Mouse (Mus musculus) CH12.LX (cell line): ENCODE measurements around the gene Gm11077. TPM values are rescaled to one million over a fixed set of nuclear protein-coding genes. Genes with fewer than 3 reads are reported as not detected.

Source experiments
- DNase-seq: peaks from one replicate; pipeline ENCODE4 v3.0.0-alpha.2; 2013; ENCODE audit errors: extremely low read depth
- H3K27ac ChIP-seq: 2 replicates; pipeline ENCODE4 v1.5.1; 2012; ENCODE audit warnings: low read depth, mild to moderate bottlenecking, control low read depth, moderate library complexity; ENCODE audit not compliant: insufficient read depth
- H3K27me3 ChIP-seq: replicated peaks from 2 replicates; pipeline ENCODE3; 2012; ENCODE audit warnings: inconsistent platforms
- H3K36me3 ChIP-seq, 2 experiments: replicated peaks in 1 of 2; 2 replicates each; pipeline versions ENCODE3 to v1.6.1; 2012; ENCODE audit warnings: inconsistent platforms in 1 of 2, low read length in 1 of 2, mild to moderate bottlenecking in 1 of 2, mixed read lengths in 1 of 2, moderate library complexity in 1 of 2; ENCODE audit not compliant: control insufficient read depth in 1 of 2, insufficient read depth in 1 of 2
- H3K4me1 ChIP-seq, 2 experiments: 2 replicates each; pipeline ENCODE4 v1.6.1; 2012; ENCODE audit warnings: inconsistent platforms in 1 of 2, moderate library complexity in 1 of 2; ENCODE audit not compliant: insufficient read depth in 2 of 2, control insufficient read depth in 1 of 2
- H3K4me2 ChIP-seq: 2 replicates; pipeline ENCODE4 v1.6.1; 2012; ENCODE audit warnings: low read depth, mild to moderate bottlenecking, control low read depth; ENCODE audit not compliant: poor library complexity, insufficient read depth, severe bottlenecking
- H3K4me3 ChIP-seq, 3 experiments: fragments of 150-350 bp in 1 of 3; sonication (generic) in 1 of 3; replicated peaks in 1 of 3; 2 replicates each; pipeline versions ENCODE3 to v1.5.1; 2011 to 2012; ENCODE audit warnings: low read depth in 2 of 3, low read length in 2 of 3, mild to moderate bottlenecking in 2 of 3, moderate library complexity in 2 of 3, control low read depth in 1 of 3, improper control_type of control experiment in 1 of 3, inconsistent platforms in 1 of 3, mixed read lengths in 1 of 3; ENCODE audit not compliant: poor library complexity in 1 of 3
- H3K79me2 ChIP-seq: replicated peaks from 2 replicates; pipeline ENCODE4 v1.6.1; 2012; ENCODE audit warnings: mild to moderate bottlenecking, moderate library complexity; ENCODE audit not compliant: control insufficient read depth, poor library complexity, insufficient read depth, severe bottlenecking; ENCODE audit errors: extremely low read depth
- H3K9ac ChIP-seq: 2 replicates; pipeline ENCODE4 v1.6.1; 2012; ENCODE audit warnings: low read depth, mild to moderate bottlenecking, control low read depth, moderate library complexity; ENCODE audit not compliant: insufficient read depth
- H3K9me3 ChIP-seq: replicated peaks from 2 replicates; pipeline ENCODE3; 2012; ENCODE audit warnings: low read length, inconsistent platforms, mixed read lengths
- BHLHE40 ChIP-seq: IDR thresholded peaks from 2 replicates; pipeline ENCODE4 v1.6.1; 2011; ENCODE audit warnings: mild to moderate bottlenecking, low read depth, low read length, improper control_type of control experiment
- CHD2 ChIP-seq: IDR thresholded peaks from 2 replicates; pipeline ENCODE4 v1.6.1; 2011; ENCODE audit warnings: low read length, improper control_type of control experiment
- CTCF ChIP-seq, 2 experiments: IDR thresholded peaks in 1 of 2; conservative IDR thresholded peaks in 1 of 2; 2 replicates each; pipeline ENCODE4 v1.5.1; 2011 to 2012; ENCODE audit warnings: low read depth in 2 of 2, low read length in 2 of 2, improper control_type of control experiment in 1 of 2, inconsistent platforms in 1 of 2, mild to moderate bottlenecking in 1 of 2, moderate library complexity in 1 of 2
- ELF1 ChIP-seq: IDR thresholded peaks from 2 replicates; pipeline ENCODE4 v1.6.1; 2014; ENCODE audit warnings: low read depth, mild to moderate bottlenecking, inconsistent platforms, low read length, improper control_type of control experiment
- EP300 ChIP-seq: IDR thresholded peaks from 2 replicates; pipeline ENCODE4 v1.6.1; 2011; ENCODE audit warnings: low read length, improper control_type of control experiment
- ETS1 ChIP-seq: conservative IDR thresholded peaks from 2 replicates; pipeline ENCODE4 v1.6.1; 2012; ENCODE audit warnings: low read depth, mild to moderate bottlenecking, inconsistent platforms, low read length, improper control_type of control experiment, moderate library complexity
- JUN ChIP-seq: IDR thresholded peaks from 2 replicates; pipeline ENCODE4 v1.6.1; 2011; ENCODE audit warnings: low read depth, mild to moderate bottlenecking, low read length, improper control_type of control experiment, moderate library complexity; ENCODE audit not compliant: insufficient read depth
- JUND ChIP-seq: conservative IDR thresholded peaks from 2 replicates; pipeline ENCODE4 v1.6.1; 2011; ENCODE audit warnings: low read depth, low read length, improper control_type of control experiment
- MYC ChIP-seq: IDR thresholded peaks from 2 replicates; pipeline ENCODE4 v1.6.1; 2011; ENCODE audit warnings: low read depth, mild to moderate bottlenecking, improper control_type of control experiment, low read length
- NELFE ChIP-seq: IDR thresholded peaks from 2 replicates; pipeline ENCODE4 v1.6.1; 2011; ENCODE audit warnings: low read depth, low read length, improper control_type of control experiment
- NRF1 ChIP-seq: IDR thresholded peaks from 2 replicates; pipeline ENCODE4 v1.6.1; 2014; ENCODE audit warnings: low read depth, mild to moderate bottlenecking, inconsistent platforms, low read length, improper control_type of control experiment, moderate library complexity
- POLR2AphosphoS2 ChIP-seq: IDR thresholded peaks from 2 replicates; pipeline ENCODE4 v1.6.1; 2011; ENCODE audit warnings: low read depth, low read length, improper control_type of control experiment
- RAD21 ChIP-seq: IDR thresholded peaks from 2 replicates; pipeline ENCODE4 v1.6.1; 2011; ENCODE audit warnings: low read depth, mild to moderate bottlenecking, low read length, improper control_type of control experiment, moderate library complexity
- SMC3 ChIP-seq: IDR thresholded peaks from 2 replicates; pipeline ENCODE4 v1.6.1; 2011; ENCODE audit warnings: low read depth, low read length, improper control_type of control experiment
- TCF12 ChIP-seq: IDR thresholded peaks from 2 replicates; pipeline ENCODE4 v1.6.1; 2014; ENCODE audit warnings: low read depth, mild to moderate bottlenecking, inconsistent platforms, low read length, improper control_type of control experiment
- USF1 ChIP-seq: IDR thresholded peaks from 2 replicates; pipeline ENCODE4 v1.6.1; 2014; ENCODE audit warnings: low read depth, mild to moderate bottlenecking, inconsistent platforms, low read length, improper control_type of control experiment
- ZC3H11A ChIP-seq: IDR thresholded peaks from 2 replicates; pipeline ENCODE4 v1.6.1; 2012; ENCODE audit warnings: low read depth, mild to moderate bottlenecking, inconsistent platforms, low read length, improper control_type of control experiment
- ZNF384 ChIP-seq: IDR thresholded peaks from 2 replicates; pipeline ENCODE4 v1.6.1; 2012; ENCODE audit warnings: low read depth, low read length, improper control_type of control experiment, inconsistent platforms
- dilution Hi-C: fragments of 300-500 bp; cut with MboI; formaldehyde crosslinking; loops from 2 replicates; pipeline ENCODE4 v1.14.3; 2020; ENCODE audit warnings: low sequenced_read_pairs; ENCODE audit not compliant: extremely low pct_unique_long_range_greater_than_20kb, extremely low pct_ligation_motif_present
- in situ Hi-C: fragments of 300-500 bp; cut with MboI; formaldehyde crosslinking; loops from 3 replicates; pipeline ENCODE4 v1.14.3; 2019; ENCODE audit warnings: low sequenced_read_pairs, low pct_ligation_motif_present, low pct_unique_long_range_greater_than_20kb, mixed read lengths
- polyA plus RNA-seq: library from polyadenylated mRNA; unstranded; fragments of >175 nt; gene quantifications from 2 replicates; pipeline ENCODE4 v1.2.1, GENCODE M21; 2012; ENCODE audit warnings: low read depth; ENCODE audit not compliant: insufficient read length
- total RNA-seq, 2 experiments: library from RNA; depleted of rRNA; stranded (reverse); fragments of 300-350 nt in 1 of 2; fragments of >200 nt in 1 of 2; gene quantifications; 2 replicates each; pipeline ENCODE4 v1.2.3; 2012 to 2014

Gene Gm11077
- total and polyA plus RNA-seq, 3 experiments = not detected

DNA sequence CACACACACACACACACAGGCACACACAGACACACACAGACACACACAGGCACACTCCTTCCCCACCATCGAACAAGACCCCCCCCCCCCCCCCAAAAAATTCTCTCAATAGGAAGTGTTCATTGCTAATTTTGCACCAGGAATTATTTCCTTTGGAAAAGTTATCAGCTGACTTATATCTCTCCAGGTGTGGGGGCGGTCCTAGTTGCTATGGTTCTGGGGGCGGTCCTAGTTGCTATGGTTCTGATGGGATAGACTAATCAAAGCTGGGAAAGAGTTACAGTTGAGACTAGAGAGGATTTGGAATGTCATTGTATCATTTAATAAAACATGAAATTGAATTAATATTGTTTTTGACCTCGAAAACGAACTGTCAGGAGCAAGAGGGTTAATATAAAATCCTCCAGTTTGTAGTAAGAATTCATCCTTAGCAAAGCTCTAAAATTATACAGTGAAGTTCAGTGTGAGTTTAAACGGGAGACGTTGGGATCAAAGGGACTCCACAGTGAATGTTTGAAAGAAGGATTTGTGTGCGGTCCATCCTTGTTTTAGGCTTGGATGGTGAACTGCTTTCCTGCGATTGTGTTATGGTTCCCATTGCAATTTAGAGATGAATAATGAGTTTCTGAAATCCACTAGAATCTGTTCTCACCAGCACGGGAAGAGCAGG, 4.0 kb downstream of the Gm11077 start:
- Histone ChIP-seq H3K36me3 (no peaks in the 10 kb centered on the region), H3K4me3 (no peak overlapping the region), H3K79me2 (no peaks in the 10 kb centered on the region), H3K9me3 (peaks cover 4% of the 10 kb centered on the region), H3K27ac (no peak overlapping the region), H3K9ac (no peak overlapping the region), H3K27me3 (no peaks in the 10 kb centered on the region), H3K4me1 (no peaks in the 10 kb centered on the region), H3K4me2 (no peak overlapping the region)
- TF ChIP-seq CHD2 = no peak
- no peak for DNase-seq
- in situ Hi-C loops (no loop called here), dilution Hi-C loops (no loop called here)

DNA sequence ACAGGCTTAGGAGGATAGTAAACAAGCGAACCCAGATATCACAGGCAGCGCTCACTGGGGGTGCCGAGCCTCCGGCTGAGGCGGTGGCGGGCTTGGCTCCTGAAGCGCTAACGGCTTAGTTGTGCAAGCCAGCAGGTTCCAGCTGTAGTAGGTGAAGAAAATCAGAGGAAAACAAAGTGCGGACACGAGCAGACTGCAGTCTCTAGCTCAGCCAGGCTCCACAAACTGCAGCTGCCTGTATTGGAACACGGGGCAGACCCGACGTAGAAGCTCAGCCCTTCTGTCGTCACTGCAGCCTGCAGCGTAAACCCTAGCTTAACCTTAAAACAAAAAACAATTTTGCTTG, 4.5 kb downstream of the Gm11077 start:
- DNase-seq = no peak
- no peak for TF ChIP-seq JUND
- TF ChIP-seq, all 38 proteins: peak for 0
- dilution Hi-C loops = no loop called here

DNA sequence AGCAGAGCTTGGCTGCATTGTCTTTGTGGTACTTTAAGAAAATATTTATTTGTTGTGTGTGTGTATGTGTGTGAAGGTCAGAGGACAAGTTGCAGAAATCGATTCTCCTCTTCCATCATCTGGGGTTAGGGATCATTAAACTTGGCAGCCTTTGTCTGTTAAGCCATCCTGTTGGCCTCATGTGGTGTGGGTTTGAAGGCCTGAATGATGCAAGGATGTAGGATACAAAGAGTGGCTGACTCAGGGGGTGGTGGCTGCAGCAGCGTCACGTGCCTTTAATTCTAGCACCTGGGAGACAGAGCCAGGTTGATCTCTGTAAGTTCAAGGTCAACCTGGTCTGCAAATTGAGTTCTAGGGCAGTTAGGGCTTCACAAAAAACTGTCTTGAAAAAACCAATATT, 16.5 kb downstream of the Gm11077 start:
- Histone ChIP-seq H3K4me2 (no peak overlapping the region), H3K4me1 (no peaks in the 10 kb centered on the region)
- dilution Hi-C loops = no loop called here

More for the DNA sequence above, 4.5 kb downstream of the Gm11077 start:
- Histone ChIP-seq H3K4me2 (no peak overlapping the region), H3K9me3 (peaks cover 4% of the 10 kb centered on the region), H3K9ac (no peak overlapping the region), H3K4me3 (no peak overlapping the region), H3K27ac (no peak overlapping the region), H3K36me3 (no peaks in the 10 kb centered on the region), H3K27me3 (no peaks in the 10 kb centered on the region), H3K4me1 (no peaks in the 10 kb centered on the region), H3K79me2 (no peaks in the 10 kb centered on the region)
- in situ Hi-C loops = no loop called here

More for the DNA sequence above, 16.5 kb downstream of the Gm11077 start:
- H3K4me3 ChIP-seq = no peak overlapping the region
- H3K9ac ChIP-seq = no peak overlapping the region
- no peaks in the 10 kb centered on the region for H3K36me3 ChIP-seq
- H3K79me2 ChIP-seq = no peaks in the 10 kb centered on the region
- TF ChIP-seq POLR2AphosphoS2 = no peak
- TF ChIP-seq SMC3 = no peak
- TF ChIP-seq TCF12 = no peak
- TF ChIP-seq USF1 = no peak
- no peak for TF ChIP-seq JUN
- no peak for TF ChIP-seq BHLHE40
- no peak for TF ChIP-seq JUND
- no peak for TF ChIP-seq NELFE
- no peak for TF ChIP-seq ZNF384
- no peak for TF ChIP-seq MYC
- no peak for TF ChIP-seq CTCF (conservative IDR thresholded peaks at IDR 0.05 in 1 of 2, IDR thresholded peaks at IDR 0.05 in 1 of 2; ENCODE audit: low read depth in 2 of 2, low read length in 2 of 2)
- no peak for TF ChIP-seq RAD21
- no peak for TF ChIP-seq ETS1
- TF ChIP-seq ELF1 = no peak
- no peak for TF ChIP-seq EP300
- no peak for TF ChIP-seq NRF1
- TF ChIP-seq ZC3H11A = no peak
- no peaks in the 10 kb centered on the region for H3K9me3 ChIP-seq
- no peak for DNase-seq
- H3K27ac ChIP-seq = no peak overlapping the region
- in situ Hi-C loops = no loop called here
- H3K27me3 ChIP-seq = no peaks in the 10 kb centered on the region
